In genomic region chr12:80803924-80804323, GRCm38 (mm10) we compare ENCODE assay signal across 9 mouse cellular contexts. TPM values are rescaled to one million over a fixed set of nuclear protein-coding genes. Genes with fewer than 3 reads are reported as not detected.
DNase-seq lines count a peak whose midpoint lies in the region; ATAC-seq and TF ChIP-seq lines count a peak whose summit lies in the region.
"Had no signal": no experiment of that assay in that cellular context is flagged by ENCODE, and none has a peak within 500 bp of the region (broad histone marks: within the 10 kb centered on the region; RNA-seq: fewer than 3 reads in every experiment).

No protein-coding gene starts in this region.

- H3K27ac ChIP-seq in forebrain, postnatal 0 days (ENCODE audit: low read depth, low read length) = no peak overlapping the region
- H3K27ac ChIP-seq in forebrain, embryonic 12.5 days = no peak overlapping the region
- H3K27ac ChIP-seq in heart, postnatal 0 days (ENCODE audit: low read depth) = peak overlapping the region; percentile 7; the same call in 1 of the 2 replicates

- ATAC-seq in forebrain, postnatal 0 days = no peak
- no peak for ATAC-seq in forebrain, embryonic 12.5 days (ENCODE audit: low FRiP score)
- ATAC-seq in heart, postnatal 0 days (ENCODE audit: insufficient read depth, low read depth) = no peak

- H3K27me3 ChIP-seq in forebrain, postnatal 0 days (ENCODE audit: insufficient read depth, low read length) = no peaks in the 10 kb centered on the region
- H3K27me3 ChIP-seq in forebrain, embryonic 12.5 days = no peaks in the 10 kb centered on the region
- H3K27me3 ChIP-seq in heart, postnatal 0 days (ENCODE audit: control insufficient read depth, insufficient read depth, low read length) = no peaks in the 10 kb centered on the region

- no peak overlapping the region for H3K4me3 ChIP-seq in forebrain, postnatal 0 days (ENCODE audit: low read depth, low read length)
- no peak overlapping the region for H3K4me3 ChIP-seq in forebrain, embryonic 12.5 days (replicated peaks)
- H3K4me3 ChIP-seq in heart, postnatal 0 days (ENCODE audit: low read depth, low read length) = no peak overlapping the region

- TF ChIP-seq CTCF in forebrain, postnatal 0 days (IDR thresholded peaks at IDR 0.05; ENCODE audit: low read depth) = no peak
- no peak for TF ChIP-seq CTCF in heart, postnatal 0 days (IDR thresholded peaks at IDR 0.05; ENCODE audit: low read depth)

- TF ChIP-seq EP300 in heart, postnatal 0 days (IDR thresholded peaks at IDR 0.05; ENCODE audit: low read depth) = no peak

- no peaks in the 10 kb centered on the region for H3K36me3 ChIP-seq in forebrain, postnatal 0 days (ENCODE audit: insufficient read depth)
- H3K36me3 ChIP-seq in forebrain, embryonic 12.5 days (replicated peaks) = no peaks in the 10 kb centered on the region
- H3K36me3 ChIP-seq in heart, postnatal 0 days (replicated peaks; ENCODE audit: control insufficient read depth, insufficient read depth, low read length) = no peaks in the 10 kb centered on the region

- WGBS in forebrain, postnatal 0 days = 17% methylated on average over 3 of the region's 3 CpGs
- 66% methylated on average over 3 of the region's 3 CpGs for WGBS in forebrain, embryonic 12.5 days
- WGBS in heart, postnatal 0 days = 25% methylated on average over 3 of the region's 3 CpGs

- no peak overlapping the region for H3K9ac ChIP-seq in forebrain, postnatal 0 days
- no peak overlapping the region for H3K9ac ChIP-seq in forebrain, embryonic 12.5 days
- no peak overlapping the region for H3K9ac ChIP-seq in heart, postnatal 0 days (replicated peaks; ENCODE audit: low read depth, low read length)

- no peak overlapping the region for H3K4me2 ChIP-seq in forebrain, postnatal 0 days (ENCODE audit: low read depth)
- H3K4me2 ChIP-seq in forebrain, embryonic 12.5 days = no peak overlapping the region
- no peak overlapping the region for H3K4me2 ChIP-seq in heart, postnatal 0 days (ENCODE audit: low read depth, low read length)

- H3K4me1 ChIP-seq in forebrain, postnatal 0 days (ENCODE audit: insufficient read depth) = no peaks in the 10 kb centered on the region
- H3K4me1 ChIP-seq in forebrain, embryonic 12.5 days = peaks cover 19% of the 10 kb centered on the region
- H3K4me1 ChIP-seq in heart, postnatal 0 days (ENCODE audit: control insufficient read depth, insufficient read depth) = peaks cover 29% of the 10 kb centered on the region

- H3K9me3 ChIP-seq in forebrain, postnatal 0 days (ENCODE audit: low read length) = no peaks in the 10 kb centered on the region
- H3K9me3 ChIP-seq in forebrain, embryonic 12.5 days = no peaks in the 10 kb centered on the region
- no peaks in the 10 kb centered on the region for H3K9me3 ChIP-seq in heart, postnatal 0 days (replicated peaks; ENCODE audit: control insufficient read depth, low read length)

- DNase-seq in forebrain, postnatal 0 days = peak; percentile 41
- peak; percentile 40 for DNase-seq in urinary bladder, postnatal 14 days (ENCODE audit: low spot score)
- no peak for DNase-seq in urinary bladder, adult 2 months (ENCODE audit: low spot score)
- DNase-seq in heart, postnatal 0 days (ENCODE audit: low spot score) = no peak
- peak; percentile 46 to 77 for DNase-seq in left cerebral cortex, adult 8-10 months (ENCODE audit: low spot score in 2 of 2)
- peak; percentile 68 for DNase-seq in right cerebral cortex, postnatal 25 days
- no peak for DNase-seq in embryo, embryonic 10 days (ENCODE audit: low spot score)

RNA-seq across cellular contexts. Expression of gene Susd6, which starts 13.6 kb away (rescaled TPM):
- total RNA-seq in forebrain, postnatal 0 days (2014; rRNA removed) = 12.5 and 15.3 TPM in 2 replicates
- 6.8 and 8.0 TPM in 2 replicates for polyA plus RNA-seq in forebrain, postnatal 0 days (2015; fragmentation: Nextera tagmentation; extraction: Ambion mirVana)
- polyA plus RNA-seq in forebrain, embryonic 12.5 days (2016; fragmentation: Nextera tagmentation; extraction: Ambion mirVana) = 19.5 and 21.2 TPM in 2 replicates
- polyA plus RNA-seq in urinary bladder, adult 2 months (2012; rRNA removed) = 45.8 and 47.4 TPM in 2 replicates
- 50.2 and 50.6 TPM in 2 replicates for total RNA-seq in heart, postnatal 0 days (2014; rRNA removed; ENCODE audit: low replicate concordance)
- 15.1 and 15.4 TPM in 2 replicates for polyA plus RNA-seq in heart, postnatal 0 days (2015; fragmentation: Nextera tagmentation; extraction: Ambion mirVana)
- total RNA-seq in left cerebral cortex, adult 8-10 months (2022) = 10 to 100 TPM; 34.7 to 38.2 (median 35.5) TPM

RNA-seq across cellular contexts. Expression of gene Ccdc177, which starts 43.4 kb away (rescaled TPM):
- total RNA-seq in forebrain, postnatal 0 days (2014; rRNA removed) = 19.1 and 23.5 TPM in 2 replicates
- polyA plus RNA-seq in forebrain, postnatal 0 days (2015; fragmentation: Nextera tagmentation; extraction: Ambion mirVana) = 1.6 and 2.3 TPM in 2 replicates
- 6.2 and 7.8 TPM in 2 replicates for polyA plus RNA-seq in forebrain, embryonic 12.5 days (2016; fragmentation: Nextera tagmentation; extraction: Ambion mirVana)
- polyA plus RNA-seq in urinary bladder, adult 2 months (2012; rRNA removed) = 0.01 TPM in 2 replicates
- 0.31 TPM in 1 of 2 replicates, not detected in the other for total RNA-seq in heart, postnatal 0 days (2014; rRNA removed; ENCODE audit: low replicate concordance)
- not detected in 2 replicates for polyA plus RNA-seq in heart, postnatal 0 days (2015; fragmentation: Nextera tagmentation; extraction: Ambion mirVana)
- 10 to 100 TPM; 12.9 to 14.9 (median 13.8) TPM for total RNA-seq in left cerebral cortex, adult 8-10 months (2022)
- polyA plus RNA-seq: spleen, adult 2 months had no signal

Comparison
In these comparisons a context has a peak if more than half of its experiments do, and no peak if none do; other contexts are left out.
1. DNase-seq: peak in forebrain, postnatal 0 days (single experiment), urinary bladder, postnatal 14 days (single experiment), left cerebral cortex, adult 8-10 months (2 of 2) and right cerebral cortex, postnatal 25 days (single experiment); none in urinary bladder, adult 2 months (single experiment), heart, postnatal 0 days (single experiment) and embryo, embryonic 10 days (single experiment).